Mouse (Mus musculus) right cerebral cortex, adult 2 months (tissue): Measurements from ENCODE around the gene Ep300.
"Not testable (repeated sequence)": the region's sequence is repeated elsewhere in the genome, so short reads cannot be mapped to it uniquely, and the experiment has no call there.

Experiments
- DNase-seq, 2 experiments: peaks; one replicate each; pipeline ENCODE4 v3.0.0; 2021 to 2022; ENCODE audit warnings: low spot score in 2 of 2

Gene Ep300

DNA sequence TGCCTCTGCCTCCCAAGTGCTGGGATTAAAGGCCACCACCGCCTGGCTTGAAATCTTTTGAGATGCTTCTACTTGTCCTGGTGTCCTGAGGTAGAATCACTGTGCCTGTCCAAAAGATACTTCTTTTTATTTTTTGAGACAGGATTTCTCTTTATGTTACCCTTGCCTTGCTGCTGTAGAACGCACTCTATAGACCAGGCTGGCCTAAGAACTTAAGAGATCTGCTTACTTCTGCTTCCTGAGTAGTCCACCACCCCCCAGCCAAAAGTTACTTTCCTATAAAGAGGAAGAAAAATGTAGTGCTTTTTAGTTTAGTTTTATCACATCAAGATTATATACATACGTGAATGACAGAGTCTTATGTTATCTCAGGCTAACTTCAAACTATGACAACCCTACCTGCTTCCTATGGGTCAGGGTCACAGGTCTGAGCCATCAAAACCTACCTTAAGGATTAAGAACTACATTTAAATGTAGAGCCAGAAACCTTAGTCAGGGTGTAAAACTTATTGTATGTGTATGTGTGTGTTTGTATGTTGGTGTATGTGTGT is 9.1 kb downstream of the Ep300 start:
- DNase-seq: no peak

DNA sequence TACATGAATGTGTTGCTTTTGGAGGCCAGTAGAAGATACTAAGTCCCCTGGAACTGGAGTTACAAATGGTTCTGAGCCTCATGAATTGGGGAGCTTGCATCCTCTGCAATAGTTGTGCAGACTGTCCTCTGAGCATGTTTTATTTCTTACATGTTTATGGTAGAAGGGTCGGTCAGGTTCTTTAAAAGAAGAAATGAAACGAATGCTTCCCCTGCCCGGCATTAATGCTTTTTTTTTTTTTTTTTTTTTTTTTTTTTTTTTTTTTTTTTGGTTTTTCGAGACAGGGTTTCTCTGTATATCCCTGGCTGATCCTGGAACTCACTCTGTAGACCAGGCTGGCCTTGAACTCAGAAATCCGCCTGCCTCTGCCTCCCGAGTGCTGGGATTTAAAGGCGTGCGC is 13.6 kb downstream of the Ep300 start:
- DNase-seq: not testable (repeated sequence)

DNA sequence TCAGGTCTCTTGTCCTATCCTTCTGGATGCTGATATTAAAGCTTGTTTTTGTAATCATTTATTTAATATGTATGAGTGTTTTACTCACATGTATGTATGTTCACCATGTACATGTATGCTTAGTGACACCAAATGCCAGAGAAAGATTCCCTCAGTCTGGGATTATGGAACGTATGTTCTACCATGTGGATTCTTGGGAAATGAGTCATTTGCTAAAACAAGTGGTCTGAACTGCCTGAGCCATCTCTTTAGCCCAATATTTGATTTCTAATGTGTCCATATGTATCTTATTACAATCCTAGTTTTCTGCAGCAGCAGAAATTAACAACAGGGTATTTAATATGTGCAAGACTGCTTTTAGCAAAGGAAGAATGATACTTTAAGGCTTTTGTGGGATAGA is 20.1 kb downstream of the Ep300 start:
- no peak for DNase-seq

DNA sequence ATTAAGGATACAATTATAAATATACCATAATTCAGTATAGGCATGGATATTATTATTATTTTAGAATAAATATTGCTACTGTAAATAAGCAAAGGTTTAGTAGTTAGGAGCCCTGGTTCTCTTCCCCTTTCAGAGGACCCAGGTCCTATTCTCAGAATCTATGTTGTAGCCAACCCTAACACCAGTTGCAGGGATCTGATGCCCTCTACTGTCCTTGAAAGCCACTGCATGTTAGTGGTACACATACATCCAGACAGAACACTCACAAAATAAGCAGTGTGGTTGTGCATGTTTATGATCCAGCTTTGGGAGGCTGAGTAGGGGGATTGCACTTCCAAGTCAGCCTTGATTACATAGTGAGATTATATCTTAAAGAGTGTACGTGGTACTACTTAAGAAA is 21.5 kb downstream of the Ep300 start:
- DNase-seq: no peak

DNA sequence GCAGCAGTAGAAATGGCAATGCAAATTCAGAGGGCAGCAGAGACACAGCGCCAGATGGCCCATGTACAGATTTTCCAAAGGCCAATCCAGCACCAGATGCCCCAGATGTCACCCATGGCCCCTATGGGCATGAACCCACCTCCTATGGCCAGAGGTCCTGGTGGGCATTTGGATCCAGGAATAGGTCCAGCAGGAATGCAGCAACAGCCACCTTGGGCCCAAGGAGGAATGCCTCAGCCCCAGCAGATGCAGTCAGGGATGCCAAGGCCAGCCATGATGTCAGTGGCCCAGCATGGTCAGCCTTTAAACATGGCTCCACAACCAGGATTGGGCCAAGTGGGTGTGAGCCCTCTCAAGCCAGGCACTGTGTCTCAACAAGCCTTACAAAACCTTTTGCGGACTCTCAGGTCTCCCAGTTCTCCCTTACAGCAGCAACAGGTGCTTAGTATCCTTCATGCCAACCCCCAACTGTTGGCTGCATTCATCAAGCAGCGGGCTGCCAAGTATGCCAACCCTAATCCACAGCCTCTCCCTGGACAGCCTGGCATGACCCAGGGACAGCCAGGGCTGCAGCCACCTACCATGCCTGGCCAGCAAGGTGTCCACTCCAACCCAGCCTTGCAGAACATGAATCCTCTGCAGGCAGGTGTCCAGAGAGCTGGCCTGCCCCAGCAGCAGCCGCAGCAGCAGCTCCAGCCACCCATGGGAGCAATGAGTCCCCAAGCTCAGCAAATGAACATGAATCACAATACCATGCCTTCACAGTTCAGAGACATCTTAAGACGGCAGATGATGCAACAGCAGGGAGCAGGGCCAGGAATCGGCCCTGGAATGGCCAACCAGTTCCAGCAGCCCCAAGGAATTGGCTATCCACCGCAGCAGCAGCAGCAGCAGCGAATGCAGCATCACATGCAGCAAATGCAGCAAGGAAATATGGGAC is 64.6 kb downstream of the Ep300 start:
- no peak for DNase-seq

DNA sequence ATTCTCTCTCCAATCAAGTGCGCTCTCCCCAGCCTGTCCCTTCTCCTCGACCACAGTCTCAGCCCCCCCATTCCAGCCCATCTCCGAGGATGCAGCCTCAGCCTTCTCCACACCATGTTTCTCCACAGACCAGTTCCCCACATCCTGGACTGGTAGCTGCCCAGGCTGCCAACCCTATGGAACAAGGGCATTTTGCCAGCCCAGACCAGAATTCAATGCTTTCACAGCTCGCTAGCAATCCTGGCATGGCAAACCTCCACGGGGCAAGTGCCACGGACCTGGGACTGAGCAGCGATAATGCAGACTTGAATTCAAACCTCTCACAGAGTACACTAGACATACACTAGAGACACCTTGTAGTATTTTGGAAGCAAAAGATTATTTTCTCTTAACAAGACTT is 65.5 kb downstream of the Ep300 start:
- no peak for DNase-seq

DNA sequence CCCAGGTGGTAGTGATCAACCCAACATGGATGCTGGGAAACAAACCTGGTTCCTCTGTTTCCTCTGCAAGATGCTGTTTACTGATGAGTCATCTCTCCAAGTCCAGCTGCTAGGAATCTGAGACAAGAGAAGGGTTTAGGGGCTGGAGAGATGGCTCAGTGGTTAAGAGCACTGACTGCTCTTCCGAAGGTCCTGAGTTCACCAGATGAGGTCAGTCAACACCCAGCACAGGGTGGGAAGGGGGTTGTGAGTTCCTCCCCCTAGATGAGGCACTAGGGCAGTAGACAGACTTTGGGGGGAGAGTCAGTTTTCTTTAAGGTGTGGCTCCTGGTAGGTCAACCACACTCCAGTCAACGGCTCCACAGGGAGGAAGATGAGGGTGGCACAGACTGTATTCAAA is 76.5 kb downstream of the Ep300 start:
- no peak for DNase-seq

DNA sequence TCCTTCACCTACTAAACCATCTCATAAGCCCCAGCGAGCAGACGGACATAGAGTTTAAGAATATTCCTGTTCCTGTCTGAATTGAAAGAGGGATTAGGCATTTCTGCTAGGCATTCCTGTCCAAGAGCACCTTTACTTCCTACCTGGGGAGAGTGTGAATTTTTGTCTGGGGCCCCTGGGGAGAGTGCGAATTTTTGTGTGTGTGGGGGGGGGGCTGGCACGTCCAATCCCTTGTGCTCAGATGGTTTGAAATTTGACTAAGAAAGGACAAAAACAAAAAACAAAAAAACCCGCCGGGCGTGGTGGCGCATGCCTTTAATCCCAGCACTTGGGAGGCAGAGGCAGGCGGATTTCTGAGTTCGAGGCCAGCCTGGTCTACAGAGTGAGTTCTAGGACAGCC is 78.1 kb downstream of the Ep300 start:
- DNase-seq: no peak

DNA sequence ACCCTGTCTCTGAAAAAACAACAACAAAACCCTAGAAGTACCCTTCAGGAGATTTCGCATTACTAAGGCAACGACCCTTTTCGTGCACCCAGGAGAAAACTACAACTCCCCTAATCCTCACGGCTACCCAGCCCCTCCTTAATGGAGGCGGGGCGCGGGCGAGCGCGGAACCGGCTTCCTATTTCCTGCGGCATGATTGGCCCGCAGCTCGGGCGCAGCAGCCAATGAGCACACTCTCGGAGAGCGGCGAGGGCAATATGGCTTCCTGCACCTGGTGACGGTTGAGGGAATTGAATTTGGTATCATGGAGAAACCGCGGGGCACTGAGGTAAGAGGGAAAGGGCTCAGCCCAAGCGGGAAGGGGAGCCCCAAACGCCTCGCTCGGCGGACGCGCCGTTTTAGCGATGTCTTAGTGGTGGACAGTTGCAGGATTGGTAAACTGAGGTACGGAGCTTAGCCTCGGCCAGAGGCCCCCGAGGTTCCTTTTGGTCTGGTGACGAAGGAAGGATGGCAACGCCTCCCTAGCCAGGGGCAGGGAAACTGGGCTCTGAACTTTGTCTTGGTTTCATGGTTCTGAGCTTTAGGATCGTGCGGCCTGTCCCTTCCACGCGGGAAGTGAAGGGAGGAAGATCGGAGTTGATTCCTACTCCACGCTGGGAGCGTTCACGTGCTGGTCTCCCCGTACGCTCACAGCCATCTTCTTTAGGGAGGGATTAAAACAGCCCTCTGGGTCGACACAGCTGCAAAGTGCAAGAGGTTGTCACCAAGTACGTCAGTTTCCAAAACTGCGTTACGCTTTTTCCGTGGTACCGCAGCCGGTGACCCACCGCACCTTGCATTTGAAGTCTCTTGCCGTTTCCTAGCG is 78.8 kb downstream of the Ep300 start, which contains the start of gene L3mbtl2:
L3mbtl2 (plus strand) TSS at position 193 of the 865 bp plus-strand sequence.
- DNase-seq: peak; percentile 92

DNA sequence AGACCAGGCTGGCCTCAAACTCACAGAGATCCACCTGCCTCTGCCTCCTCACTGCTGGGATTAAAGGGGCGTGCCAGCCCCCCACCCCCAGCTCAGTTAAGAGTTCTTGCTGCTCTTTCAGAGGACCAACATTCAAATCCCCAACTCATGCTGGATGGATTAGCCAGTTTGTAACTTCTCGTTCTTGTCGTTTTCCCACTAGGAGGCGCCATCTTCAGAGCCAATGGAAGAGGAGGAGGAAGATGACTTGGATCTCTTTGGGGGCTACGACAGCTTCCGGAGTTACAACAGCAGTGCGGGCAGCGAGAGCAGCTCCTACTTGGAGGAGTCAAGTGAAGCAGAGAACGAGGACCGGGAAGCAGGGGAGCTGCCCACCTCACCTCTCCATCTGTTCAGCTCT is 81.8 kb downstream of the Ep300 start:
- DNase-seq: no peak

DNA sequence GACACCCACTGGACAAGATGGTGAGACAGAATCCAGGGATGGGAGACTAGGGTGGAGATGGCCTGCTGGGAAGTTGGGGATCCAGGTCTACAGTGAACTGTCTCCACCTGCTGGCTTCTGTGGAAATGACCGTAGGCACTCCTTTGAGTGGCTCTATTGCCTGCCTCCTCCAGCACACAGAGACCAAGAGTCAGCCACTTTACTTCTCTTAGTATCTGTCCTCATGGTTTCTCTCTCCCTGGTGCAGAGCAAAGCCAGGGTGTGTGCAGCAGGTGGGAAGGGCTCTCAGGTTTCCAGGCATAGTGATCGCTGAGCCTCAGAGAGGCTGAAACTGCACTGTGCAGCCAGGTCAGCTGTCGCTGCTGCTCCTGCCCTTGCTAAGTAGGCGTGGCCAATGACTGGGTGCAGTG is 85.1 kb downstream of the Ep300 start:
- peak; percentile 43 to 45 for DNase-seq

DNA sequence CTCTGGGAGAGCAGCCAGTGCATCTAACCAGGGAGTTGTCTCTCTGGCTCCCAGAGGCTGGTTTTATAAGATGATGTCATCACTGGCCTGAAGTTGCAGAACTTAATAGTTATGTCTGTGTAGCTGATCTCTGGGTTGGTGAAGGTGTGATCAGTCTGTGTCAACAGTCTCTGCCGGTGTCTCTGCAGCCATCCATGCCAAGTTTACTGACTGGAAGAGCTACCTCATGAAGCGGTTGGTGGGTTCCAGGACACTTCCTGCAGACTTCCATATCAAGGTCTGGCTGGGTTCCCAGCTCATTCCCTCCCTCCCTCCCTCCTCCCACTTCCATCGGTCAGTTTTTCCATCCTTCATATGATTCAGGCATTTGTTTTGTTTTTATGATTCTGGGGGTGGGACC is 91.5 kb downstream of the Ep300 start:
- DNase-seq: no peak

DNA sequence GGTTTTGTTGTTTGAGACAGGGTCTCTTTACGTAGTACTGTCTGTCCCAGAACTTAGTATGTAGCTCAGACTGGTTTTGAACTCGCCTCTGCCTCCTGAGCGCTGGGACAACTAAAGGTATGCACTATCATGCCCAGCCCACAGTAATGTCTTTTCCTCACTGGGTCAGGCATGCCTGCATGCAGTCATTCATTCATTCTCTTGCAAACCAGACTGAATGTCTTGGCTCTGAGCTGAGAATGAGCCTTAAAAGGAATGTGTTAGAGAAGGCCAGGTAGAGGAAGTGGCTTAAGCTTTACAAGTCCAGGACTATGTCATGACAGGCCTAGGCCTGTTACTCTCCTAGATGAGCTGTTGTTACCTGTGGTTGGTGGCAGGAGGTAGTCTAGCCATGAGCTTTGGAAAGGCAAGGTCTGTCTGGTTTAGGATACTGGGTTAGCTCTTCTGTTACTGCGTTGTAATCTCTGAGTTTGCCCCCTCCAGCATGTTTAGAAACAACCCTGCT is 95.2 kb downstream of the Ep300 start:
- DNase-seq: no peak

DNA sequence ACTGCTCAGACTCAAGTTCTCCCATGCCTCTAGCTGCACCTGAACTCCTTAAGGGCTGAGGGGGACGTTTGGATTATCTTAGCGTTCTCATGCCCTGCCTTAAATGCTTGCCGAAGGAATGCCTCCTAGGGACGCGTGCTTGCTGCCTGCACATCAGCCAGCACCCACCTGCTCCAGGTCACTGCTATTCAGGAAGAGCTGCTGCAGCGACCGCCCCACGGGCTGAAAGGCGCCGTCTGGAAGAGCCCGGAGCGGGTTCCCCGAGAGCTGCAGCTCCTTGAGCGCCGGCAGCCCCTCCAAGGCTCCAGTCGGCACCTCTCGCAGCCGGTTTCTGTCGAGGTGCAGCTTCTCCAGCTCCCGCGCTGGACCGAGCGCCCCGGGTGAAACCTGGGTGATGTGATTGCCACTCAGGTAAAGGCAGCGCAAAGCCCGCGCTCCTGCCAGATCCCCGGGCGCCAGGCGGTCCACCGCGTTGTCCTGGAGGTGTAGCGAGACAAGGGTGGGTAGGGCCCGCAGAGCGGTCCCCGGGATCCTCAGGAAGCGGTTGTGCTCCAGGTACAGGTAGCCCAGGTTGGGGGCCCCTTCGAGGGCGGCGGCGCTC is 108.3 kb downstream of the Ep300 start:
- DNase-seq: no peak

DNA sequence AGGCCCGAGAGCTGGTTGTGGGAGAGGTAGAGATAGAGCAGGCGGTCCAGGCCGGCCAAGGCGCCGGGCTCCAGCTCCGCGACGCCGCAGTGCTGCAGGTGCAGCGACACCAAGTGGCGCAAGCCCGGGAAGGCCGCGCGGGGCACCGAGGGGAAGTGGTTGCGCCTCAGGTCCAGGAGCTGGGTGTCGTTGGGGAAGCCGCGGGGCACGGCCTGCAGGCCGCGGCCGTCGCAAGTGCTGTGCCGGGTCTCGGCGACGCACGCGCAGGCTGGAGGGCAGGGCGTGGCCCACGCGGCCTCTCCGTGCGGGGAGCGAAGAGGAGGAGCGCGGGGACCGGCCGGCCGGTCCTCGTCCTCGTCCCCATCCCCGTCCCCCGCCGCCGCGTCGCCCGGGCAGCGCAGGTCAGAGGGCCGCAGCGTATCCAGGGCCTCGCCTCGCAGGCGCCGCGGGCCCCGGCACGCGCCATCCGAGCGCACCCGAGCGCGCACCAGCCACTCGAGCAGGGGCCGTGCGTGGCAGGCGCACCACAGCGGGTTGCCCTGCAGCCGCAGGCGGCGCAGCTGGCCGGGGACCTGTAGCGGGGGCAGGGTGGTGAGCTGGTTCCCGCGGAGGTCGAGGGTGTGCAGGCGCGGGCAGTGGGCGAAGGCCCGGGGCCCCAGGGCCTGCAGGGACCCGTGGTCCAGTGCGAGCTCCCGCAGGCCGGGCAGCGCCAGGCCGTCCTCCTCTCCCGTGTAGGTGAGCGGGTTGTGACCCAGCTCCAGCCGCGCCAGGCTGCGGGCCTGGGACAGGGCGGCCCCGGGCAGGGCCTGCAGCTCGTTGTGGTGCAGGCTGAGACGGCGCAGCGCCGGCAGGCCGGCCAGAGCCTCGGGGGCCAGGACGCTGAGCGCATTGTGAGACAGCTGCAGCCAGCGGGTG is 109.1 kb downstream of the Ep300 start:
- DNase-seq: peak; percentile 71 to 72

DNA sequence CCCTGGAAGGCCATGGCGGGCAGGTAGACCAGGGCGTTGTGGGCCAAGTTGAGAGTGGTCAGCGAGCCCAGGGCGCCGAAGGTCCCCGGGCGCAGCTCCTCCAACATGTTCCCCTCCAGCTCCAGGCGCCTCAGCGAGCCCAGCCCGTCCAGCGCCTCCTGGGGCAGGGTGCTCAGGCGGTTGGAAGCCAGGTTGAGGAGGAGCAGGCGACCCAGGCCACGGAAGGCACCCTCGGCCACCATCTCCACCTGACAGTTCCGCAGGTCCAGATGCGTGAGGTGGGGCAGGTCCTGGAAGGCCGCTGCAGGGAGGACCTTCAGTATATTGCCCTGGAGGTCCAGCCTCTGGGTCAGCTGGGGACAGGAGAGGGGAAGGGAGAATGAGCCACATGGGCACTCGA is 109.7 kb downstream of the Ep300 start:
- no peak for DNase-seq

DNA sequence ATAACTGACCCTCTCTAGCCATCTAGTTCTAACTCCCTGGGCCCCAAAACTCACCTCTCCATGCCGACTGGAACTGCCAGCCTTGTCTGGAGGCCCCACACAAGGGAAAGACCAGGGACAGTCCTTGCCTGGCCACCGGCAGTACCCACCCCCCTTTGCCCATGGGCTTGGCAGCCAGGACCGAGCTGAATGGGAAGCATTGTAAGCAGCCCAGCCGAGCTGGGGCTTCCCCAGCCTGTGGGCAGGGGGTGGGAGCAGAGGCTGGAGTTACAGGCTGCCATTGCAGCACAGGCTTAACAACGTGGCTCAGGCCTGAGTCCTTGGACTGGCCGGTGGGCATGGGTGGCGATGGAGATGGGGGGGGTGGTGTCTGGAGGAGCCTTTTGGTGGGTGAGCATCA is 112.0 kb downstream of the Ep300 start, which contains the start of gene Chadl:
Chadl (minus strand) TSS at position 113 of the 400 bp plus-strand sequence.
- DNase-seq: peak in 1 of 2 experiments; percentile 20

DNA sequence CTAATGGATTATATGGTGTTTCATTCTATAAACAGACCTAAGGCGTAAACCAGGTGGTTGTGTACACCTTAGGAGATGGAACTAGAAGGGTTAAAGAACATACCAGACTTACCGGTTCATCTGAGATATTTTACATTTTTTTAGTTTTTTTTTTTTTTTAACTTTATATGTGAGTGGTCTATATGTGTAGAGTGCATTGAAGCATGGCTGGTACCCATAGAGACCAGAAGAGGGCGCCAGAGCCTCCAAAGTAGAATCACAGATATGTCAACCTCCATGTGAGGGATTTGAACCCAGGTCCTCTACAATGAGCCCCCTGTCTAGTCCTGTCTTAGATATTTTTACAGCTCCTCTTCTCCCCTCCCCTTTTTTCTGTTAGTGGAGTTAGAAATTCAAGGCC is 112.7 kb downstream of the Ep300 start:
- DNase-seq: peak in 1 of 2 experiments; percentile 41

DNA sequence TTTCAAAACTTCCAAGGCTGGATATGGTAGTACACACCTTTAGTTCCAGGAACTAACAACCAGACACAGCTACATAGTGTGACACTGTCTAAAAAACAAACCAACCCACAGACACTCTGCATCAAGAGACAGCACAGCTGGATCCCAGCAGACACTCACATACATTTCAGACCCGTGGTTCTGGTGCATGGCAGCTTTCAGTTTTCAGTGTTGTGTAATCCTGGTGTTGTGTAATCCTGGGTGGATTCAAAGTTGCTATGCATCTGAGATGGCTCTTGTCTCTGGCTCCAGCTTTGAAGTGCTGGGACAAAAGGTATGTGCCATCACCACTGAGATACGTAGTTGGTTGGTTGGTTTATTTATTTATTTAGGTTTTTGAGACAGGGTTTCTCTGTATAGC is 113.4 kb downstream of the Ep300 start:
- no peak for DNase-seq

DNA sequence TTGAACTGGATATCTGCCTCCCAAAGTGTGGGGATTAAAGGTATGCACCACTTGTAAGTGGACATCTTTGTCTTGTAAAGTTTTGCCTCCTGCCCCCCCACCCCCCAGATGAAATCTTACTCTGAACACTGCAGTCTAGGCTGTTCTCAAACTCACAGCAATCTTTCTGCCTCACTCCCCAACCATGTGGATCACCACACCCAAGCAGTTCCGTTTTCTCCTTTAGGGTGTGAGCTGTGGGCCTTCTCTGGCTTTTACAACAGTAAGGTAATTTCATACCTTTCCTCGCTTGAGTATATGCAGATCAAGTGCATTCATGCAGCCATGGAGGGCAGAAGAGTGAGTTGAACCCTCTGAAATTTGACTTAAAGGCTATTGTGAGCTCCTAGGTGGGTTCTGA is 115.0 kb downstream of the Ep300 start:
- no peak for DNase-seq

DNA sequence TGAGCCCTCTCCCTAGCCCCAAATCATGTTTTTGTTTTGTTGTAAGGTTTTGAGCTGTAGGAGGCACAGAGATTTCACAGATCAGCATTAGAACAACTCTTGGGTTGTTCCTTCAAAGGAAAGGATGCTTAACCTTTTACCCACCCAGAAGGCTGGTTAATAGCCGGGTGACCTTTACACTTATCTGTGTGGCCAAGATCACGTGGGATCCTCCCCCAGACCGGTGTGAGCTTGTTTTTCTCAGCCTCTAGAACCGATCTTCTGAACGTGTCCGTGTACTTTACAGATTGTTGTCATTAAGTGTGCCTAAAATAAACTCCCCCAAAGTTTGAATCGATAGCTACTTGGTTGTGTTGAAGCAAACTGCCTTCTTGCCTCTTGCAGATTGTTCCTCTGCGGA is 115.5 kb downstream of the Ep300 start:
- DNase-seq: no peak
